11 mouse cellular contexts compared by ENCODE assay signal in the genomic region with DNA sequence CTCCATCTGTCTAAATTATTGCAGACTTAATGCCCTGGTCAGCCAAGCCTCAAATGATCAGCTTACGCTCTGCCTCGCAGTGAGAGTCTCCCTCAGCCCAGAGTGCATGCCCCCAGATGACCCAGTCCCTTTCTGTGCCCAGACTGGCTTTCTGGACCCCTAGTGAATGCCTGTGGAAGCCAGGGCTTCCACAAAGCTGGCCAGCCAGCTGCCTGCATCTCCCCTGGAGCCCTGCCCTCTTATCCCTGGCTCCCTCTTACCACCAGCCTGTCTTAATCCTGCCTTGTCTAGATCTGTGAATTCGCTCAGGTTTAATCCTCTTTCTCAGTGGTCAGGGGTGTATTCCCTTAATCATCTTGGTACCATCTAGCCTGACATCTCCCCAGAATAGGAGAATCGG.
A peak's percentile ranks its signal among the peaks of the same experiment; 100 is the strongest.
DNase-seq lines count a peak whose midpoint lies in the region; ATAC-seq and TF ChIP-seq lines count a peak whose summit lies in the region.
"Had no signal": no experiment of that assay in that cellular context is flagged by ENCODE, and none has a peak within 500 bp of the region (broad histone marks: within the 10 kb centered on the region; RNA-seq: fewer than 3 reads in every experiment).

No protein-coding gene starts in this region.

- no peak for TF ChIP-seq EP300 in stomach, postnatal 0 days (optimal IDR thresholded peaks at IDR 0.05)

- no peak overlapping the region for H3K4me2 ChIP-seq in stomach, postnatal 0 days (replicated peaks; ENCODE audit: low read depth)
- H3K4me2 ChIP-seq: liver, embryonic 15.5 days had no signal

- H3K4me3 ChIP-seq in layer of hippocampus, adult 2 months = no peak overlapping the region
- no peak overlapping the region for H3K4me3 ChIP-seq in limb, embryonic 10.5 days
- H3K4me3 ChIP-seq in stomach, postnatal 0 days (ENCODE audit: low read depth, low read length) = no peak overlapping the region
- H3K4me3 ChIP-seq: liver, embryonic 15.5 days had no signal

- no peaks in the 10 kb centered on the region for H3K9me3 ChIP-seq in limb, embryonic 10.5 days (replicated peaks)
- no peaks in the 10 kb centered on the region for H3K9me3 ChIP-seq in stomach, postnatal 0 days (ENCODE audit: control insufficient read depth, low read length)
- H3K9me3 ChIP-seq: liver, embryonic 15.5 days had no signal

- peaks cover 59% of the 10 kb centered on the region for H3K4me1 ChIP-seq in limb, embryonic 10.5 days
- H3K4me1 ChIP-seq in stomach, postnatal 0 days (replicated peaks; ENCODE audit: control insufficient read depth, insufficient read depth) = no peaks in the 10 kb centered on the region
- H3K4me1 ChIP-seq: liver, embryonic 15.5 days had no signal

- WGBS in limb, embryonic 10.5 days = 29% methylated on average over 4 of the region's 4 CpGs
- WGBS in stomach, postnatal 0 days = 76% methylated on average over 4 of the region's 4 CpGs

- H3K9ac ChIP-seq in stomach, postnatal 0 days (ENCODE audit: low read length) = no peak overlapping the region
- H3K9ac ChIP-seq: liver, embryonic 15.5 days had no signal

- DNase-seq in cerebellum, postnatal 14 days = peak; percentile 56 to 68
- DNase-seq in cerebellum, postnatal 4 days (ENCODE audit: low spot score in 2 of 2) = no peak
- DNase-seq in layer of hippocampus, adult 2 months (ENCODE audit: low spot score in 2 of 2) = no peak
- no peak for DNase-seq in layer of hippocampus, adult 9-11 months
- no peak for DNase-seq in limb, embryonic 10.5 days (ENCODE audit: low spot score)
- DNase-seq in retina, embryonic 14.5 days (ENCODE audit: low spot score) = peak; percentile 78
- no peak for DNase-seq in stomach, postnatal 0 days (ENCODE audit: low spot score)
- DNase-seq: heart, postnatal 4 days had no signal

- no peaks in the 10 kb centered on the region for H3K36me3 ChIP-seq in limb, embryonic 10.5 days
- no peaks in the 10 kb centered on the region for H3K36me3 ChIP-seq in stomach, postnatal 0 days (ENCODE audit: control insufficient read depth, insufficient read depth, low read length)
- H3K36me3 ChIP-seq: liver, embryonic 15.5 days had no signal

- H3K27me3 ChIP-seq in limb, embryonic 10.5 days (ENCODE audit: low read depth, poor library complexity, severe bottlenecking) = no peaks in the 10 kb centered on the region
- H3K27me3 ChIP-seq in stomach, postnatal 0 days (ENCODE audit: control insufficient read depth, insufficient read depth, low read length) = no peaks in the 10 kb centered on the region
- H3K27me3 ChIP-seq: liver, embryonic 15.5 days had no signal

- no peak for TF ChIP-seq CTCF in layer of hippocampus, adult 2 months (conservative IDR thresholded peaks at IDR 0.05)
- TF ChIP-seq CTCF in stomach, postnatal 0 days (IDR thresholded peaks at IDR 0.05; ENCODE audit: low read depth) = no peak

- ATAC-seq in stomach, postnatal 0 days (ENCODE audit: low FRiP score, low TSS enrichment) = no peak
- ATAC-seq in megakaryocyte, adult 5-6 weeks (ENCODE audit: poor library complexity, severe bottlenecking) = no peak
- ATAC-seq: activated CD4-positive, CD25-positive, alpha-beta regulatory T cell, adult 4 months had no signal

- peak overlapping the region; percentile 82 for H3K27ac ChIP-seq in layer of hippocampus, adult 2 months
- peak overlapping the region; percentile 61 for H3K27ac ChIP-seq in limb, embryonic 10.5 days
- no peak overlapping the region for H3K27ac ChIP-seq in stomach, postnatal 0 days (replicated peaks)
- H3K27ac ChIP-seq: liver, embryonic 15.5 days had no signal

Comparison
In these comparisons a context has a peak if more than half of its experiments do, and no peak if none do; other contexts are left out.
1. DNase-seq: peak in cerebellum, postnatal 14 days (2 of 2) and retina, embryonic 14.5 days (single experiment); none in cerebellum, postnatal 4 days (0 of 2), layer of hippocampus, adult 2 months (0 of 2), layer of hippocampus, adult 9-11 months (single experiment), limb, embryonic 10.5 days (single experiment) and stomach, postnatal 0 days (single experiment).